9 mouse cellular contexts compared by ENCODE assay signal in the genomic region with DNA sequence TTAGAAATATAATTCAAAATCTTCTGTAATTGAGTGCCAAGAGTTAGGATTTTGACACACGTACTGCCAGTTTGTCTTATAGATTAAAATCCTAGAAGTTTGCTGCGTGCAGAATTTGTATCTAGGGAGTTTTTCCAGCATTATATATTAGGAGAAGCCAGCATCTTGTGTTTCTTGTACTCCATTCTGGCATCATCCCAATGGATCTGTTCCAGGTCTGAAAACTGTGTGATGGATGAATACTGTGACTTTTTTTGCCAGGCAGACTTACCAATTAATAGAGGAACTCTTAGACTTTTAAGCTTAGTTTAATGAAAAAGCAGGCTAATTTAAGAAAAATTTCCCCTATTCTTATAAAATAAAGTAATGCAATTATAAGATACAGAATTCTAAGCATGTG. TPM values are rescaled to one million over a fixed set of nuclear protein-coding genes. Genes with fewer than 3 reads are reported as not detected.
DNase-seq lines count a peak whose midpoint lies in the region.
"Had no signal": no experiment of that assay in that cellular context is flagged by ENCODE, and none has a peak within 500 bp of the region (broad histone marks: within the 10 kb centered on the region; RNA-seq: fewer than 3 reads in every experiment).

No protein-coding gene starts in this region.

- peak; percentile 35 for DNase-seq in cerebellum, adult 9-11 months
- DNase-seq in cerebellum, postnatal 4 days (ENCODE audit: low spot score in 2 of 2) = no peak
- DNase-seq in heart, adult 8-10 months (ENCODE audit: low spot score) = peak; percentile 16
- DNase-seq in heart, postnatal 25 days (ENCODE audit: low spot score) = no peak
- peak; percentile 16 for DNase-seq in lung, postnatal 14 days
- no peak for DNase-seq in lung, adult 18-20 months
- no peak for DNase-seq in left cerebral cortex, postnatal 25 days (ENCODE audit: low spot score in 2 of 2)
- DNase-seq: left cerebral cortex, postnatal 4 days; thymus, adult 2 months had no signal

- intact Hi-C loops in heart, postnatal 25 days (cut with DNase I) = no loop called here
- intact Hi-C loops in left cerebral cortex, postnatal 25 days (cut with DNase I) = no loop called here

RNA-seq across cellular contexts. Expression of gene Cacna2d1, which starts 27.4 kb away (rescaled TPM):
- total RNA-seq in heart, adult 8-10 months (2022) = 100 to 1,000 TPM in 1 of 4 experiments, 10 to 100 TPM in 3; 80.2 to 106 (median 94.4) TPM
- total RNA-seq in heart, postnatal 25 days (2021) = 100 to 1,000 TPM in 1 of 2 experiments, 10 to 100 TPM in 1; 97.0 to 105 TPM
- total RNA-seq in left cerebral cortex, postnatal 25 days (2021) = 100 to 1,000 TPM; 203 to 205 TPM

Comparison
In these comparisons a context has a peak if more than half of its experiments do, and no peak if none do; other contexts are left out.
1. DNase-seq: peak in cerebellum, adult 9-11 months (single experiment), heart, adult 8-10 months (single experiment) and lung, postnatal 14 days (single experiment); none in cerebellum, postnatal 4 days (0 of 2), heart, postnatal 25 days (single experiment), lung, adult 18-20 months (0 of 2) and left cerebral cortex, postnatal 25 days (0 of 2).